Mouse (Mus musculus) embryonic facial prominence, embryonic 13.5 days (tissue): Measurements from ENCODE around the gene Zkscan17. TPM values are rescaled to one million over a fixed set of nuclear protein-coding genes. Genes with fewer than 3 reads are reported as not detected.

Experiments
- ATAC-seq: fragments of 200-750 bp; cut with Nextera tagmentation; 2 replicates; pipeline ENCODE4 v1.8.0; 2017; ENCODE audit warnings: low read depth; ENCODE audit not compliant: insufficient number of reproducible peaks, insufficient read depth, low FRiP score, low TSS enrichment
- H3K27ac ChIP-seq: fragments of 300-500 bp; sonication (generic); 2 replicates; pipeline ENCODE4 v1.5.1; 2015; ENCODE audit warnings: moderate library complexity, mild to moderate bottlenecking, inconsistent platforms
- H3K27me3 ChIP-seq: fragments of 300-500 bp; sonication (generic); 2 replicates; pipeline ENCODE4 v1.6.1; 2015; ENCODE audit warnings: mild to moderate bottlenecking, inconsistent platforms
- H3K36me3 ChIP-seq: fragments of 300-500 bp; sonication (generic); 2 replicates; pipeline ENCODE4 v1.6.1; 2015; ENCODE audit warnings: mild to moderate bottlenecking, inconsistent platforms
- H3K4me1 ChIP-seq: fragments of 300-500 bp; sonication (generic); 2 replicates; pipeline ENCODE4 v1.6.1; 2015; ENCODE audit warnings: inconsistent platforms
- H3K4me2 ChIP-seq: fragments of 300-500 bp; sonication (generic); 2 replicates; pipeline ENCODE4 v1.6.1; 2015; ENCODE audit warnings: moderate library complexity, mild to moderate bottlenecking, inconsistent platforms
- H3K4me3 ChIP-seq: fragments of 300-500 bp; sonication (generic); 2 replicates; pipeline ENCODE4 v1.5.1; 2015; ENCODE audit warnings: mild to moderate bottlenecking, inconsistent platforms
- H3K9ac ChIP-seq: fragments of 300-500 bp; sonication (generic); 2 replicates; pipeline ENCODE4 v1.6.1; 2015; ENCODE audit warnings: mild to moderate bottlenecking, inconsistent platforms
- H3K9me3 ChIP-seq: fragments of 300-500 bp; sonication (generic); 2 replicates; pipeline ENCODE4 v1.6.1; 2016; ENCODE audit warnings: inconsistent platforms
- WGBS: fragments of 180-500 bp; shearing (Covaris S2); methylation state at CpG from one replicate; pipeline ENCODE4 v1.1.7; 2015; ENCODE audit warnings: mixed read lengths; 5-methylcytosine and 5-hydroxymethylcytosine counted together
- polyA plus RNA-seq: library from polyadenylated mRNA; unstranded; fragments of >200 nt; fragmentation: Nextera tagmentation; extraction: Ambion mirVana; gene quantifications from 2 replicates; pipeline ENCODE4 v1.2.1, GENCODE M21; 2015

Zkscan17 gene
- polyA plus RNA-seq, 1 experiment from 2014 or later, result 24.9 TPM

DNA sequence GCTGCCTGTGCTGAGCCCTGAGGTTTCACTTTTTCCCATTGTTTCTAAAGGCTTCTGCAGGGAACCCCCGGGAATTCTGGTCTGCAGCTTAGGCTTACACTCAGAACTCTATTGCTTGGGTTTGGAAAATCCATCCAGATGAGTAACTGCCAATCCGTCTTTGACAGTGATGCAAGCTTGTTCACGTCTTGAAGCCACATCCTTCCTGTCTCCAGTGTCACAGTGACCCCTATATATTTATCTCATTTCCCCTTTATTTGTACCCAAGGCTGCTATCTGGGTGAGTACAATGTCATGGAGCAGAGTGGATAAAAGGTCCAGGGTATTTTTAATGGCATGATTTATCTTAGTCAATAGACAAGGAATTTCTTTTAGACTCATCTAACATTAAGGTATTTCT is 14.8 kb upstream of the Zkscan17 start, which contains the start of gene Nlrp3:
Gene Nlrp3, plus strand, starts transcription at position 245 of the 400 bp plus-strand sequence.
- H3K4me3 ChIP-seq, result no peak within 1 kb of the TSS
- H3K27me3 ChIP-seq, result no peaks in the 10 kb centered on the region
- H3K9ac ChIP-seq, result no peak within 1 kb of the TSS
- H3K4me2 ChIP-seq, result no peak within 1 kb of the TSS
- H3K36me3 ChIP-seq, result no peaks in the 10 kb centered on the region
- no peak within 1 kb of the TSS for H3K27ac ChIP-seq
- 42% methylated on average over 3 of the region's 3 CpGs for WGBS
- ATAC-seq, result no peak
- no peaks in the 10 kb centered on the region for H3K9me3 ChIP-seq
- H3K4me1 ChIP-seq, result peaks cover 11% of the 10 kb centered on the region

DNA sequence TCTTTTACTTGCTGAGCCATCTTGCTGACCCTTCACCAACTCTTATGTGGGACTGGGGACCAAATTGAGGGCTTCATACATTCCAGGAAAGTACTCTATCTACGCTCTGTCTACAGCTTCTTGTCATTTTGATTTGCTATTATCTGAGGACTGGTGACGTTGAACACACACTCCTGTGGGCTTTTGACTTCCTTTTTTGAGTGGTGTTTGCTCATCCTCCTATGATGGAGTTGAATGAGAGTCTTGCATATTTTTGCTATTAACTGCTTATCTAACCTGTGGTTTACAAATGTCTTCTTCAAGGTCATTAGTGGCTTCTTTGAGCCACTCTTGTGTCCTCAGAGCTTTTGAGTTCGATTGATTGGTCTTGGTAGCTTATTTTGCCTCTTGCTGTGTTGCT is 13.6 kb upstream of the Zkscan17 start:
- no peak for ATAC-seq
- no peaks in the 10 kb centered on the region for H3K36me3 ChIP-seq
- H3K9ac ChIP-seq, result no peak overlapping the region
- 77% methylated on average over 3 of the region's 3 CpGs for WGBS
- H3K27ac ChIP-seq, result no peak overlapping the region
- no peak overlapping the region for H3K4me2 ChIP-seq
- no peaks in the 10 kb centered on the region for H3K27me3 ChIP-seq
- peaks cover 11% of the 10 kb centered on the region for H3K4me1 ChIP-seq
- H3K9me3 ChIP-seq, result no peaks in the 10 kb centered on the region
- no peak overlapping the region for H3K4me3 ChIP-seq

DNA sequence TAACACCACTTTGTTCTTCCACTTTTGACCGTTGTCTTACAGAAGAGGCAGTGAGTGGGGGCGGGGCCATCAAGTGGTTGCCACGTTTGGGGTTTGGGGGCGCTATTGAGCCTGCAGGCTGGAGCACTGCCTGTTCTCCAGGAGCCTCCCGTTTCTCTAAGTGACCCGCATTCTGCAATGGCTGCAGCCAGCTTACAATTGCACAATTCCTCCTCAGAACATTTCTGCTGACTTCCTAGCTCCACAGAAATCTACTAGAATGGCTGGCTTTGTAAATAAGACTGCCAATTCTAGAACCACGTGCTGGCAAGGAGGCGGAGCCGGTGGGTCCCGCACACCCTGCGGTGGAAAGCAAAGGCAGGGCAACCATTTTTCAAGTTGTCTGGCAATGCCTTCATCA is 11.8 kb upstream of the Zkscan17 start:
- no peak for ATAC-seq
- Histone ChIP-seq H3K9ac (no peak overlapping the region), H3K27ac (peak overlapping the region; percentile 24; the same call in 1 of the 2 replicates)

DNA sequence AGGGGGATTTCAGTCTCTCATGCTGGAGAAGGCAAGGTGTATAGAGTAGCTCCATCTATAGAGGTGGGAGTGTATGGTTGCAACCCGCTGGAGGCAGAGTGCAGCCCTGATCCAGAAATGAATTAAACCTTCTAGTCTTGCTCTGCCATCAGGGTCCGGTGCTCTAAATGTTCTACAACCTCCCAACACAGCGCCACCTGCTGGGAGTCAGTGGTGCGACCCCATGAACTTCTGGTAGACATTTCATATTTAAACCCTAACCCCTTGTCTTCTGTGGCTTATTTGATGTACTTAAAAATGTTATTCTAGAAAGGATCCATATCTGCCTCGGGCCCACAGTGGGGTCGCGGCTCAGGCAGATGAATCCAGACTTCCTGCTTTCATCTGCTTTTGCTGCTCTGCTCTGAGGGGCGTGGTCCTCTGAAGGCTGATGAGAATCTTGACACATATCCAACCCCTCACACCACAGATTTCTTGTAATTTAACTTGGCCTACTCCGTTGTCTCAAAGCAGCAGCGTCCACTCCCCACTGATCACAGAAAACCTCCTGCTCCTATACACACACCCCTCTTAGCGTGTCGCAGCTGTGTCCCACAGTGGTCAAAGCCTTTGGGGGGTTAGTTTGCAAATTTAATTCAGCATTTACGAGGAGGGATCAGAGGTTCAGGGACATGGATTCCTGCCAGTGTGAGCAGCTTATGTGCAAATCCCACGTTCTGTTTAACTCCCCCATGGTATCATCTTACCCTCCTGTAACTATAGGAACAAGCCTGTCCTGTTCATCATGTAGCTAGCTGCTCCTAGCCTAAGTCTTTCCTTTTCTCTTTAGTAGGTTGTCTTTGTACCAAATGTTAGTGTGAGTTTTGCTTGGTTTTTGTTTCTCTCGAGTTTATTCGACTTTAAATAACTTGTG is 10.9 kb upstream of the Zkscan17 start:
- H3K4me3 ChIP-seq, result no peak overlapping the region
- no peak overlapping the region for H3K9ac ChIP-seq
- WGBS, result 49% methylated on average over 16 of the region's 16 CpGs
- peak overlapping the region; percentile 24 for H3K27ac ChIP-seq
- peaks cover 11% of the 10 kb centered on the region for H3K4me1 ChIP-seq
- H3K36me3 ChIP-seq, result no peaks in the 10 kb centered on the region
- peak; percentile 32; the same call in 1 of the 2 replicates for ATAC-seq
- peak overlapping the region; percentile 29; the same call in 1 of the 2 replicates for H3K4me2 ChIP-seq
- no peaks in the 10 kb centered on the region for H3K27me3 ChIP-seq
- no peaks in the 10 kb centered on the region for H3K9me3 ChIP-seq

More for the DNA sequence above, 11.8 kb upstream of the Zkscan17 start:
- Histone ChIP-seq H3K4me2 (peak overlapping the region; percentile 29), H3K36me3 (no peaks in the 10 kb centered on the region), H3K4me1 (peaks cover 11% of the 10 kb centered on the region), H3K27me3 (no peaks in the 10 kb centered on the region), H3K9me3 (no peaks in the 10 kb centered on the region), H3K4me3 (no peak overlapping the region)
- WGBS, result 39% methylated on average over 11 of the region's 11 CpGs

DNA sequence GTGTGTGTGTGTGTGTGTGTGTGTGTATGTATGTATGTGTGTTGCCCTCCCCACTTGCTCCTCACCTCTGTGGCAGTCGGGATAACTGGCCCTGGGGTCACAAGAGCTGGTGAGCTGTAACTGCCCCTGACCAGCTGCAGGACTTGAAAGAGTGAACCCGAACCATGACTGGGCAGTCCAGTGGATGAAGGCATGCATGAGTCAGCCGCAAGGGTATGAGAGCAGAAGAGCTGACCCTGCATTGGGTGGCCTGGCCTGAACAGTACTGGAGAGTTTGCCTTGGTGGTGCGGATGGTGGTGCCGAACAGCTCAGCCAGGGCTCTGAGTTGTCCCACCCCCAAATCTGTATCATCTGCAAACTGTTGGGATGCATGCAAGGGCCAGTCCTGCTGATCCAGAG is 5.0 kb upstream of the Zkscan17 start:
- ATAC-seq, result no peak
- H3K27ac ChIP-seq, result no peak overlapping the region
- H3K9me3 ChIP-seq, result no peaks in the 10 kb centered on the region
- H3K36me3 ChIP-seq, result no peaks in the 10 kb centered on the region
- H3K4me2 ChIP-seq, result no peak overlapping the region
- 75% methylated on average over 5 of the region's 5 CpGs for WGBS
- H3K9ac ChIP-seq, result no peak overlapping the region
- H3K4me3 ChIP-seq, result no peak overlapping the region
- no peaks in the 10 kb centered on the region for H3K27me3 ChIP-seq
- H3K4me1 ChIP-seq, result peaks cover 6% of the 10 kb centered on the region; the same call in 1 of the 2 replicates

DNA sequence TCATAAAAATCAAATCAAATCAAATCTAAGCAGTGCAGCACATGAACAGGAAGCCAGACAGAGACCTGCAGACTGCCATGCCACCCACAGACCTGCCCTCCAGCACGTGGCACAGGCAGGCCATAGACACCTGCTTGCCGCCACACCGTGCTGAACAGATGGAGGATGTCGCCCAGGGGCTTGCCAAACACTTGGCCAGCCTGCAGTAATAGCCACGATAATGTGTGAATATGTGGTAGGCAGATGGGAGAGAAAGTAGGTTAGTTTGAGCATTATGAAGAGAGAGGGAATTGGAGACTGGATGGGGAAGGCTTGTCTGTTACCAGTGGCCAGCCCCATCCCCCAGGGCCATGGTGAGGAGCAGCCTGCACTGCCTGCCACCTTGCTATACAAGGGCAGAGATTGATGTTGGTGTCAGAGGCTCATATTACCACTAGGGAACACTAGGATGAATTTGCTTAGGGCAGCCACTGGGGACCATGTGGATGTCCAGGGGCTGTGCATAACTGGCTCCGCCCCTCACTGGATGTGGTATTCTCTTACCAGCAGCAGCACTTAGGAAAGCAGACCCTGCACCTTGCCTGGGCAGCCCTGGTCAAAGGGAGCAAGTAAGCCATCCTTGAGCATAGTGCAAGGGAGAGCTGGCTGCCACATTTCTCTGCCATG is 4.5 kb upstream of the Zkscan17 start:
- Histone ChIP-seq H3K36me3 (no peaks in the 10 kb centered on the region), H3K4me1 (peaks cover 6% of the 10 kb centered on the region; the same call in 1 of the 2 replicates), H3K9ac (no peak overlapping the region), H3K27ac (no peak overlapping the region), H3K9me3 (no peaks in the 10 kb centered on the region), H3K27me3 (no peaks in the 10 kb centered on the region), H3K4me2 (no peak overlapping the region), H3K4me3 (no peak overlapping the region)
- ATAC-seq, result no peak
- 73% methylated on average over 6 of the region's 6 CpGs for WGBS

DNA sequence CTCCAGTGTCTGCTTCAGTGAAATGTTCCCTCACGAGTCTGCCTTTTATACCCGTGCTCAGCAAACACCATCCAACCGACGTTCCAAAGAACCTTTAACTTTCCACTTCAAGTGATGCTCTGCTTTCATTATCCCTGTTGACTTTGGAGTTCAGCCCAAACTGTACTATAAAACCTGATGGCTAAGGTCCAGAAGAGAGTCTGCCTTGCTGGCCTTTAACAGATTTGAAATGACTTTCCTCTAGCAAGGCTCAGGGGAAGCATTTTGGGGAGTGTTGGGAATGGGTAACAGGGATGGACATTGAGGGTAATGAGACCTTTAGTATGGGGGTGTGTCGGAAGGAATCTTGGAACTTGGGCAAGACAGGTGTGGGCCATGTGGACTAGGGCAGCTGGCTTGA is 3.7 kb upstream of the Zkscan17 start:
- no peak for ATAC-seq
- no peaks in the 10 kb centered on the region for H3K9me3 ChIP-seq
- no peaks in the 10 kb centered on the region for H3K36me3 ChIP-seq
- H3K4me1 ChIP-seq, result peaks cover 6% of the 10 kb centered on the region; the same call in 1 of the 2 replicates
- H3K9ac ChIP-seq, result no peak overlapping the region
- no peak overlapping the region for H3K27ac ChIP-seq
- H3K4me2 ChIP-seq, result no peak overlapping the region
- no peak overlapping the region for H3K4me3 ChIP-seq
- WGBS, result 76% methylated on average over 5 of the region's 5 CpGs
- no peaks in the 10 kb centered on the region for H3K27me3 ChIP-seq

DNA sequence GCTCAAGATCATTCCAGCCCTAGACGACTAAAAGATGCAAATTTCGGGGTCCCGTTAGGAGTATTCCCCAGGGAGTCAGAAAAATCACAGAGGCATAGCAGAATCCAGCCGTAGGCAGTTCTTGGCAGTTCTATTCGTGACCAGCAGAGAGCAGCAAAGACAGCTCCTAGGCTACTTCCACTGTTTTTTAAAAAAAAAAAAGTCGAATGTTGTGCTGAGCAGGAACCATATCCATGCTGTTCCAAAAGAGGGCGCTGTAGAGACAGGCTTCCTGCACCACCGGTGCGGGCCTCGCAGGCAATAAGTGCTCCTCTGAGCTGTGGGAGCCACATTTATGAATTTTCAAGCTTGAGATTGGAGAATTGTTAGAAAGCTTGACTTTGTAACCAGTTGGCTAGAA is 1.3 kb downstream of the Zkscan17 start:
- Histone ChIP-seq H3K27ac (no peak overlapping the region), H3K9me3 (peaks cover 4% of the 10 kb centered on the region; the same call in 1 of the 2 replicates), H3K4me3 (no peak overlapping the region), H3K27me3 (no peaks in the 10 kb centered on the region), H3K4me1 (no peaks in the 10 kb centered on the region), H3K9ac (no peak overlapping the region), H3K36me3 (no peaks in the 10 kb centered on the region), H3K4me2 (no peak overlapping the region)
- WGBS, result 10% methylated on average over 10 of the region's 10 CpGs
- ATAC-seq, result no peak

DNA sequence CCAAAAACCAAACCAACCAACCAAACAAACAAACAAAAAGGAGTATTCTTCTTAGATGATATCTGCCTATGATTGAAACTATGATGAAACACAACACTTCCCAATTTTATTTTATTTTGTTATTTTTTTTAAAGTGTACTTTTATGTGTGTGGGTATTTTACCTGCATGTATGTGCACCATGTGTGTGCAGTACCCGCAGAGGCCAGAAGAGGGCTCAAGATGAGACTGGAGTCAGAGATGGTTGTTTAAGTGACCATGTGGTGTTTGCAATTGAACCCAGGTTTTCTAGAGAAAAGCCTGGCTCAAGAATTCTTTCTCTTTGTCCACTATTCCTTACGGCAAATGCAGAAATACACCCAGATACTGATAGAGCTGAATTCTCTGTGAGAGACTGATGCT is 2.4 kb downstream of the Zkscan17 start:
- Histone ChIP-seq H3K9me3 (peaks cover 4% of the 10 kb centered on the region; the same call in 1 of the 2 replicates), H3K4me2 (no peak overlapping the region), H3K36me3 (no peaks in the 10 kb centered on the region), H3K4me1 (no peaks in the 10 kb centered on the region), H3K27me3 (no peaks in the 10 kb centered on the region), H3K9ac (no peak overlapping the region), H3K27ac (no peak overlapping the region), H3K4me3 (no peak overlapping the region)
- ATAC-seq, result no peak
- WGBS, result 96% methylated on average over 2 of the region's 2 CpGs

DNA sequence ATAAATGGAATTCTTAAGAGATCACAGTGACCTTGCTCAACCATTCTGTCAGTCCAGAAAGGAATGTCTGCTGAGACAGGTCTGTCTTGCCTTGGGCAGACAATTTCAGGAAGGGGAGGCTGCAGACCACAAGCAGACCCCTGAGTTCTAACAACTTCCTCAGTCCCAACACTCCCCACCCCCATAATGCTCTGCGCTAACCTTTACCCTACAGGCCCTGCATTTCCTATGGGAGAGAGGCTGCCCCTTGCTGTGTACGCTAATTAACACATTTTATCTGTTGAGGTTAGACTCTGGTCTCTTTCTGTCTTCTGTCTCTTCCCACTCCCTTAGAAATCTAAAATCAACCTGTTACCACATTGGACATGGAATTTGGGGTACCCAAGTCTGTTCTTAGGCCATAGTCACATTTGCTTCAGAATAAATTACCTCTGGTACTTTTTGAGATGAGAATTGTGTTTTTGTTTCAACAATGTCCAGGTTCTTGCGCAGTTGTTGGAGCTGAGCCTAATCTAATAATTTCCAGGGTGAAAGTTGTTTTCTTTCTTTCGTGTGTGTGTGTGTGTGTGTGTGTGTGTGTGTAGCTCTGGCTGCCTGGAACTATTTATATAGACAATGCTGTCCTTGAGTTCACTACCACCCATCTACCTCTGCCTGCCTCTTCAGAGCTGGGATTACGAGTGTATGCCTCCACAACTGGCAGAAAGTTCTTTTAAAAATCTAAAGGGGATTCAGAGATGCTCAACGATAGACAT is 6.6 kb downstream of the Zkscan17 start:
- Histone ChIP-seq H3K4me1 (no peaks in the 10 kb centered on the region), H3K4me2 (no peak overlapping the region), H3K9ac (no peak overlapping the region), H3K4me3 (no peak overlapping the region), H3K27ac (no peak overlapping the region), H3K36me3 (no peaks in the 10 kb centered on the region), H3K27me3 (no peaks in the 10 kb centered on the region), H3K9me3 (peaks cover 4% of the 10 kb centered on the region; the same call in 1 of the 2 replicates)
- 56% methylated on average over 6 of the region's 6 CpGs for WGBS
- ATAC-seq, result no peak

DNA sequence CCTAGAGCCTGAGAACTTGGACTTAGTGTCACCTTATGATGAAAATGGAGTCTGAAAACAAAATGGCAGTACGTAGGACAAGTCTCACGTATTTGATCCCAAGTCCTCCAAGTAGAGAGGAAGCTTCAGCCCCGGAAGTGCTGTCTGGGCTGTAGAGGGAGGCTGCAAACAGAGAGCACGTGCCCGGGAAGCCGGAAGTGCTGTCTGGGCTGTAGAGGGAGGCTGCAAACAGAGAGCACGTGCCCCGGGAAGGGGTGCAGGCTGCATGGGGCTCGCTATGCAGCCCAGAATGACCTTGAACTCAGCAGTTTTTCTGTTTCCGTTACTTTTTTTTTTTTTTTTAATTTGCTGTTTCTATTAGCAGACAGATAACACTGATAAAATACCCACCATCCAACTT is 8.3 kb downstream of the Zkscan17 start:
- no peak overlapping the region for H3K27ac ChIP-seq

More for the DNA sequence above, 8.3 kb downstream of the Zkscan17 start:
- no peaks in the 10 kb centered on the region for H3K9me3 ChIP-seq
- ATAC-seq, result no peak
- no peaks in the 10 kb centered on the region for H3K4me1 ChIP-seq
- H3K4me2 ChIP-seq, result no peak overlapping the region
- H3K36me3 ChIP-seq, result no peaks in the 10 kb centered on the region
- no peak overlapping the region for H3K9ac ChIP-seq
- H3K4me3 ChIP-seq, result no peak overlapping the region
- H3K27me3 ChIP-seq, result no peaks in the 10 kb centered on the region
- 64% methylated on average over 10 of the region's 10 CpGs for WGBS
